Mouse (Mus musculus) mouse trophoblast stem cell (cell line): ENCODE data around the gene Tirap.
"Not testable (repeated sequence)": the region's sequence is repeated elsewhere in the genome, so short reads cannot be mapped to it uniquely, and the experiment has no call there.

Experiments used
- in situ Hi-C, 2 experiments: fragments of 300-500 bp; cut with MseI, MboI; formaldehyde crosslinking; loops; 2 replicates in 1 of 2; 3 replicates in 1 of 2; pipeline ENCODE4 v1.15.1; 2025

The Tirap gene

DNA sequence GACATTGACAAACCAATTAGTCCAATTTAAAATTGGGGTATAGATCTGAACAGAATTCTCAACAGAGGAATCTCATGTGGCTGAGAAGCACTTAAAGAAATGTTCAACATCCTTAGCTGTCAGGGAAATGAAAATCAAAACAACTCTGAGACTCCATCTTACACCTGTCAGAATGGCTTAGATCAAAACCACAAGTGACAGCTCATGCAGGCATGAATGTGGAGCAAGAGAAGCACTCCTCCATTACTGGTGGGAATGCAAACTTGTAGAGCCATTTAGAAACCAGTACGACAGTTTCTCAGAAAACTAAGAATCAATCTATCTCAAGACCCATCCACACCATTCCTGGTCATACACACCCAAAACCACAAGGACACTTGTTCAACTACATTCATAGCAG lies 47.2 kb downstream of the Tirap start:
- in situ Hi-C loops, result loop anchor here (25.0 kb wide), 3 partner anchors 291 to 641 kb away; no protein-coding TSS in a partner anchor

- in situ Hi-C loops, result not testable (repeated sequence)
These were observed 51.3 kb downstream of the Tirap start for GRCm38 (mm10) chr9:35148822-35149221.

DNA sequence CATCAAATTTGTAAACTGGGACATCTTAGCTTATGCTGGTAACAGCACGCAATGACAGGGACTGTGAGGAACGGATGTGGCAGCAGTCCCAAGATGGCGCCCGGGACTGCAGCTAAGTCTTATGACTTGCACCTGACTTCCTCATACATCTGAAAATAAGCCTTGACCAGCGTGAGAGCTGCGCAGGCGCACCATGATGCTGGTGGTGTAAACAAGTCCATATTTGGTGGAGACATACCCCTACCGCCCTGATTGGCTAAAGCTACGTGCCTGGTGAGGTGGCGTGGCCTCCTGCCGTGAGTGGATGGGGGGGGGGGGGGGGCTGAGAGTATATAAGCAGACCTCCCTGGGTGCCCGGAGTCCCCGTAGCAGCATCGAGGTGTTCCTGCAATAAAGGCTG lies 52.8 kb downstream of the Tirap start:
- in situ Hi-C loops, result not testable (repeated sequence)

- in situ Hi-C loops, result no loop called here
These were observed 54.3 kb downstream of the Tirap start for GRCm38 (mm10) chr9:35145829-35146228.

- in situ Hi-C loops, result no loop called here
These were observed 55.0 kb downstream of the Tirap start for GRCm38 (mm10) chr9:35145118-35145517.

GRCm38 (mm10) chr9:35142221-35142620 lies 57.9 kb downstream of the Tirap start:
- in situ Hi-C loops, result no loop called here

- in situ Hi-C loops, result no loop called here
These were observed 60.8 kb downstream of the Tirap start for GRCm38 (mm10) chr9:35139231-35139744.

DNA sequence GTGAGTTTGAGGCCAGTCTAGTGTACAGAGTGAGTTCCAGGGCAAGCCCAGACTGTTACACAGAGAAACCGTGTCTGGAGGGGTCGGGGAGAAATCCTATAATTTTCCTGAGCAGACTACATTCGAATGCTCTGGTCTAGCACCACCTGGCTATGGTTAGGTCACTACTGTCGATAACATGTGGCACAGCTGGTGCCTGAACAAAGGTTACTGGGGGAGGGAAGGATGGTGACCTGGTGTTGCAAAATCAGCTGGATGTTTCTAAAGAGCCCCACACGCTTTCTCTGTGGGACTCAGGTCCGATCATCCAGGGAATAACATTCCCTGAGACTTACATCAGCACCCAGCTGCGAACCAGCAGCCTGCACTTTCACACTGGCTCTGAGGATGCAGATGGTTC lies 62.1 kb downstream of the Tirap start:
- in situ Hi-C loops, result no loop called here

- in situ Hi-C loops, result no loop called here
These were observed 64.5 kb downstream of the Tirap start for GRCm38 (mm10) chr9:35135575-35135974.
